Mouse (Mus musculus) stomach, postnatal 0 days (tissue): ENCODE data around the gene Ppp4c. TPM values are rescaled to one million over a fixed set of nuclear protein-coding genes. Genes with fewer than 3 reads are reported as not detected.

Experiments
- ATAC-seq: fragments of 200-750 bp; cut with Nextera tagmentation; 2 replicates; pipeline ENCODE4 v1.8.0; 2017; ENCODE audit not compliant: low FRiP score, low TSS enrichment
- DNase-seq: peaks from one replicate; pipeline ENCODE4 v3.0.0-alpha.2; 2016; ENCODE audit warnings: low spot score
- H3K27ac ChIP-seq: fragments of 300-500 bp; sonication (generic); replicated peaks from 2 replicates; pipeline ENCODE4 v1.5.1; 2014; ENCODE audit warnings: mild to moderate bottlenecking, control low read depth
- H3K27me3 ChIP-seq: fragments of 300-500 bp; sonication (generic); 2 replicates; pipeline ENCODE4 v1.6.1; 2014; ENCODE audit warnings: low read length; ENCODE audit not compliant: control insufficient read depth, insufficient read depth
- H3K36me3 ChIP-seq: fragments of 300-500 bp; sonication (generic); 2 replicates; pipeline ENCODE4 v1.6.1; 2014; ENCODE audit warnings: low read length, mixed read lengths; ENCODE audit not compliant: control insufficient read depth, insufficient read depth
- H3K4me1 ChIP-seq: fragments of 300-500 bp; sonication (generic); replicated peaks from 2 replicates; pipeline ENCODE4 v1.6.1; 2014; ENCODE audit warnings: antibody characterized with exemption; ENCODE audit not compliant: control insufficient read depth, insufficient read depth
- H3K4me2 ChIP-seq: fragments of 300-500 bp; sonication (generic); replicated peaks from 2 replicates; pipeline ENCODE4 v1.6.1; 2014; ENCODE audit warnings: low read depth, mild to moderate bottlenecking, control low read depth, moderate library complexity
- H3K4me3 ChIP-seq: fragments of 300-500 bp; sonication (generic); 2 replicates; pipeline ENCODE4 v1.5.1; 2014; ENCODE audit warnings: low read depth, low read length, control low read depth
- H3K9ac ChIP-seq: fragments of 300-500 bp; sonication (generic); 2 replicates; pipeline ENCODE4 v1.6.1; 2014; ENCODE audit warnings: mild to moderate bottlenecking, low read length, control low read depth, mixed read lengths
- H3K9me3 ChIP-seq: fragments of 300-500 bp; sonication (generic); 2 replicates; pipeline ENCODE4 v1.6.1; 2016; ENCODE audit warnings: low read length; ENCODE audit not compliant: control insufficient read depth
- CTCF ChIP-seq: IDR thresholded peaks from 2 replicates; pipeline ENCODE4 v1.5.1; 2016; ENCODE audit warnings: antibody characterized with exemption, low read depth, mild to moderate bottlenecking, moderate library complexity
- EP300 ChIP-seq: optimal IDR thresholded peaks from 2 replicates; pipeline ENCODE3; 2016; ENCODE audit warnings: antibody characterized with exemption
- WGBS: fragments of 180-500 bp; shearing (Covaris S2); extraction: QIAGEN DNeasy Blood & Tissue Kit; methylation state at CpG from one replicate; pipeline ENCODE4 v1.1.7; 2014; 5-methylcytosine and 5-hydroxymethylcytosine counted together
- polyA plus RNA-seq: library from polyadenylated mRNA; unstranded; fragments of >200 nt; fragmentation: Nextera tagmentation; extraction: Ambion mirVana; gene quantifications from 2 replicates; pipeline ENCODE4 v1.2.1, GENCODE M21; 2015

Gene Ppp4c
- polyA plus RNA-seq, 1 experiment from 2014 or later: 122 TPM

- Histone ChIP-seq H3K4me1 (peaks cover 5% of the 10 kb centered on the region; the same call in 1 of the 2 replicates), H3K9ac (no peak overlapping the region), H3K36me3 (peaks cover 6% of the 10 kb centered on the region; the same call in 1 of the 2 replicates), H3K4me2 (peak overlapping the region; percentile 100; the same call in 1 of the 2 replicates), H3K4me3 (no peak overlapping the region), H3K27me3 (no peaks in the 10 kb centered on the region), H3K27ac (peak overlapping the region; percentile 92), H3K9me3 (no peaks in the 10 kb centered on the region)
- DNase-seq (no peak), ATAC-seq (no peak)
- TF ChIP-seq CTCF (peak; percentile 60), EP300 (no peak)
- 72% methylated on average over 10 of the region's 10 CpGs for WGBS
Measured at GRCm38 (mm10) chr7:126775185-126775977, 16.9 kb downstream of the Ppp4c start.

GRCm38 (mm10) chr7:126774463-126774862 is 17.8 kb downstream of the Ppp4c start:
- Histone ChIP-seq H3K36me3 (peaks cover 11% of the 10 kb centered on the region; the same call in 1 of the 2 replicates), H3K4me3 (no peak overlapping the region), H3K9ac (no peak overlapping the region), H3K27ac (peak overlapping the region; percentile 30; the same call in 1 of the 2 replicates), H3K9me3 (no peaks in the 10 kb centered on the region), H3K4me1 (peaks cover 5% of the 10 kb centered on the region; the same call in 1 of the 2 replicates), H3K27me3 (no peaks in the 10 kb centered on the region), H3K4me2 (no peak overlapping the region)
- TF ChIP-seq CTCF (no peak), EP300 (no peak)
- ATAC-seq (no peak), DNase-seq (no peak)
- 58% methylated on average over 2 of the region's 2 CpGs for WGBS

DNA sequence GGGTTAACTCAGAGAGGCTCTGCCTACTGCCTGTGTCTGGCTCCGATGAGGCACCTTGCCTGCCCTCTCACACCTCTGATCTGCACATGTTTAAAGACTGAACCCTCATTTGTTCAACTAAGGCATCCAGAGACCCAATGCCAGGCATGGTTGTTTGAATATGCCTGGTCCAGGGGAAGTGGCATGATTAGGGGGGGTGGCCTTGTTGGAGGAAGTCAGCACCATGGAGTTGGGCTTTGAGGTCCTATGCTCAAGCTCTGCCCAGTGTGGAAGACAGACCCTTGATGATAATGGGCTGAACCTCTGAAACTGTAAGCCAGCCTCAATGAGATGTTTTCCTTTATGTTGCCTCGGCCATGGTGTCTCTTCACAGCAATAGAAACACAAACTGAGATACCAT is 18.9 kb downstream of the Ppp4c start:
- no peak for ATAC-seq
- H3K4me2 ChIP-seq: no peak overlapping the region
- H3K4me1 ChIP-seq: peaks cover 5% of the 10 kb centered on the region; the same call in 1 of the 2 replicates
- H3K9ac ChIP-seq: no peak overlapping the region
- no peak for DNase-seq
- H3K27me3 ChIP-seq: no peaks in the 10 kb centered on the region
- H3K27ac ChIP-seq: no peak overlapping the region
- TF ChIP-seq CTCF (no peak), EP300 (no peak)
- no peak overlapping the region for H3K4me3 ChIP-seq
- no peaks in the 10 kb centered on the region for H3K9me3 ChIP-seq
- H3K36me3 ChIP-seq: peaks cover 11% of the 10 kb centered on the region; the same call in 1 of the 2 replicates
- WGBS: 80% methylated on average over 2 of the region's 2 CpGs

- Histone ChIP-seq H3K36me3 (peaks cover 22% of the 10 kb centered on the region; the same call in 1 of the 2 replicates), H3K4me2 (no peak overlapping the region)
Measured at GRCm38 (mm10) chr7:126770784-126771183, 21.5 kb downstream of the Ppp4c start.

GRCm38 (mm10) chr7:126767001-126767400 is 25.3 kb downstream of the Ppp4c start:
- Histone ChIP-seq H3K4me1 (0 out of 2 replicates have a peak, but pooled peaks cover 2% of the 10 kb centered on the region), H3K4me3 (no peak overlapping the region), H3K9me3 (no peaks in the 10 kb centered on the region), H3K9ac (no peak overlapping the region), H3K27me3 (no peaks in the 10 kb centered on the region), H3K27ac (peak overlapping the region; percentile 76), H3K36me3 (peaks cover 36% of the 10 kb centered on the region), H3K4me2 (no peak overlapping the region)
- WGBS: 83% methylated on average over 8 of the region's 8 CpGs
- ATAC-seq: no peak
- DNase-seq: no peak
- TF ChIP-seq CTCF (no peak), EP300 (no peak)

More at GRCm38 (mm10) chr7:126770784-126771183, 21.5 kb downstream of the Ppp4c start:
- Histone ChIP-seq H3K27me3 (no peaks in the 10 kb centered on the region), H3K27ac (no peak overlapping the region), H3K4me1 (no peaks in the 10 kb centered on the region), H3K9ac (no peak overlapping the region), H3K9me3 (no peaks in the 10 kb centered on the region), H3K4me3 (no peak overlapping the region)
- no peak for ATAC-seq
- WGBS: 75% methylated on average over 12 of the region's 12 CpGs
- no peak for TF ChIP-seq EP300
- no peak for TF ChIP-seq CTCF
- DNase-seq: no peak

DNA sequence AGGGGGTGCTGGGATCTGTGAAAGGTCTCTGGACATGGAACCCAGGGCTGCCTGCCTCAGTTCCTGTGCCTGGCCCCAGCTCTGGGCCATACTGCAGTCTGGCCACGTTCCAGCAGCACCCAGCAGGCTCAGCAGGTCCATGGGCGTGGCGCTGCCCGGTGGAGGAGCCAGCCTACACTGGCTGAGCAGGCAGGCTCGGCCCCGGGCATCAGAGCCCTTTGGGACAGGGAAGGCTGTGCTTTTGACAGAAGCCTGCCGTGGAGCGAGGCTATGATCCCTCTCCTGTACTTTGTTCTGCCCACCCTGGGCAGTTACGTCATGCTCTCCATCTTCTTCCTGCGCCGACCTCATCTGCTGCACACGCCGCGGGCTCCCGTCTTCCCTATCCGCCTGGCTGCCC is 26.1 kb downstream of the Ppp4c start, which contains the start of gene Gdpd3:
TSS of gene Gdpd3 (plus strand) at position 134 of the 400 bp plus-strand sequence.
- H3K9ac ChIP-seq: peak within 1 kb of the TSS; percentile 18; the same call in 1 of the 2 replicates
- 74% methylated on average over 16 of the region's 16 CpGs for WGBS
- H3K4me3 ChIP-seq: no peak within 1 kb of the TSS
- DNase-seq (peak; percentile 88), ATAC-seq (peak; percentile 69)
- H3K9me3 ChIP-seq: no peaks in the 10 kb centered on the region
- peak within 1 kb of the TSS; percentile 76 for H3K27ac ChIP-seq
- H3K36me3 ChIP-seq: peaks cover 36% of the 10 kb centered on the region
- H3K4me1 ChIP-seq: peaks cover 6% of the 10 kb centered on the region
- H3K27me3 ChIP-seq: no peaks in the 10 kb centered on the region
- no peak within 1 kb of the TSS for H3K4me2 ChIP-seq
- TF ChIP-seq EP300 (no peak), CTCF (no peak)
